Mouse (Mus musculus) neural tube, embryonic 11.5 days (tissue): Measurements from ENCODE around the gene Pld4. TPM values are rescaled to one million over a fixed set of nuclear protein-coding genes. Genes with fewer than 3 reads are reported as not detected.

Experiments
- ATAC-seq: fragments of 200-750 bp; cut with Nextera tagmentation; 2 replicates; pipeline ENCODE4 v1.8.0; 2017; ENCODE audit warnings: moderate number of reproducible peaks, mild to moderate bottlenecking, moderate TSS enrichment, moderate library complexity; ENCODE audit not compliant: insufficient read depth, low FRiP score, low TSS enrichment
- DNase-seq: peaks from one replicate; pipeline ENCODE4 v3.0.0-alpha.2; 2015; ENCODE audit warnings: low spot score
- H3K27ac ChIP-seq: fragments of 300-500 bp; sonication (generic); 2 replicates; pipeline ENCODE4 v1.5.1; 2014; ENCODE audit warnings: low read depth, mild to moderate bottlenecking, low read length
- H3K27me3 ChIP-seq: fragments of 300-500 bp; sonication (generic); 2 replicates; pipeline ENCODE4 v1.6.1; 2014; ENCODE audit warnings: mild to moderate bottlenecking, low read length, mixed read lengths; ENCODE audit not compliant: control insufficient read depth, insufficient read depth
- H3K36me3 ChIP-seq: fragments of 300-500 bp; sonication (generic); 2 replicates; pipeline ENCODE4 v1.6.1; 2014; ENCODE audit warnings: mild to moderate bottlenecking, low read length, moderate library complexity, mixed read lengths; ENCODE audit not compliant: control insufficient read depth, insufficient read depth
- H3K4me1 ChIP-seq: fragments of 300-500 bp; sonication (generic); 2 replicates; pipeline ENCODE4 v1.6.1; 2014; ENCODE audit warnings: low read length, mixed read lengths; ENCODE audit not compliant: control insufficient read depth, insufficient read depth
- H3K4me2 ChIP-seq: fragments of 300-500 bp; sonication (generic); 2 replicates; pipeline ENCODE4 v1.6.1; 2014; ENCODE audit warnings: low read depth, mild to moderate bottlenecking, moderate library complexity
- H3K4me3 ChIP-seq: fragments of 300-500 bp; sonication (generic); 2 replicates; pipeline ENCODE4 v1.5.1; 2014; ENCODE audit warnings: low read depth, low read length
- H3K9ac ChIP-seq: fragments of 300-500 bp; sonication (generic); 2 replicates; pipeline ENCODE4 v1.6.1; 2014; ENCODE audit warnings: mild to moderate bottlenecking, low read length
- H3K9me3 ChIP-seq: fragments of 300-500 bp; sonication (generic); 2 replicates; pipeline ENCODE4 v1.6.1; 2016; ENCODE audit warnings: low read length; ENCODE audit not compliant: control insufficient read depth
- WGBS: fragments of 180-500 bp; shearing (Covaris S2); extraction: QIAGEN DNeasy Blood & Tissue Kit; methylation state at CpG from one replicate; pipeline ENCODE4 v1.1.7; 2014; 5-methylcytosine and 5-hydroxymethylcytosine counted together
- polyA plus RNA-seq: library from polyadenylated mRNA; unstranded; fragments of >200 nt; fragmentation: Nextera tagmentation; extraction: Ambion mirVana; gene quantifications from 2 replicates; pipeline ENCODE4 v1.2.1, GENCODE M21; 2014

Gene Pld4
- polyA plus RNA-seq, 1 experiment from 2014 or later, result 3.8 TPM

- H3K4me3 ChIP-seq, result no peak overlapping the region
- ATAC-seq (no peak), DNase-seq (no peak)
- H3K9me3 ChIP-seq, result no peaks in the 10 kb centered on the region
- WGBS, result 75% methylated on average over 4 of the region's 4 CpGs
- no peak overlapping the region for H3K4me2 ChIP-seq
- H3K27me3 ChIP-seq, result no peaks in the 10 kb centered on the region
- no peak overlapping the region for H3K27ac ChIP-seq
- no peaks in the 10 kb centered on the region for H3K36me3 ChIP-seq
- no peaks in the 10 kb centered on the region for H3K4me1 ChIP-seq
- no peak overlapping the region for H3K9ac ChIP-seq
Observed at GRCm38 (mm10) chr12:112755900-112756299, 4.6 kb upstream of the Pld4 start.

GRCm38 (mm10) chr12:112757896-112758295, 2.6 kb upstream of the Pld4 start:
- H3K27ac ChIP-seq, result no peak overlapping the region
- WGBS, result 87% methylated on average over 5 of the region's 5 CpGs
- H3K9me3 ChIP-seq, result no peaks in the 10 kb centered on the region
- no peak overlapping the region for H3K9ac ChIP-seq
- H3K4me1 ChIP-seq, result no peaks in the 10 kb centered on the region
- ATAC-seq, result no peak
- no peaks in the 10 kb centered on the region for H3K27me3 ChIP-seq
- H3K4me3 ChIP-seq, result no peak overlapping the region
- no peaks in the 10 kb centered on the region for H3K36me3 ChIP-seq
- H3K4me2 ChIP-seq, result no peak overlapping the region
- DNase-seq, result no peak

DNA sequence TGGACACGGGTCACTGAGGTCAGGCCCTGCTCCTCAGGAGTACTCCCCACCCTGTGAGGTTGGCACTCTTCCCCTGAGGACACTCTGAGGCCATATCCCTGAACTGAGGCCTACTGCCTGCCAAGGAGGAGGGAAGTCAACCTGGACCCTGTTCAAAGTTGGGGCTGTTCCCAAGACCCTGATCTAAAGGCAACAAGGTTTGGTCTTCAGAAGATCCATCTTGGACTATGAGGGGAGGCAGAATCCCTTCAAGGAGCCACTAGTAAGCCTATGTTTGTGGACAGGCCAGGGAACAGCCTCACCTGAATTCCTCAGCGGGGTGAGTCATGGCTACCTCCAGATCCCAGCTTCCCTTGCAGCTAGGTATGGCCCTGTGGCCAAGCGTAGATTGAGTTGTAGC, 984 bp upstream of the Pld4 start:
- H3K4me1 ChIP-seq, result no peaks in the 10 kb centered on the region
- no peak overlapping the region for H3K9ac ChIP-seq
- ATAC-seq (no peak), DNase-seq (no peak)
- no peaks in the 10 kb centered on the region for H3K36me3 ChIP-seq
- H3K9me3 ChIP-seq, result no peaks in the 10 kb centered on the region
- H3K27ac ChIP-seq, result no peak overlapping the region
- no peak overlapping the region for H3K4me3 ChIP-seq
- WGBS, result 94% methylated on average over 3 of the region's 3 CpGs
- no peaks in the 10 kb centered on the region for H3K27me3 ChIP-seq
- no peak overlapping the region for H3K4me2 ChIP-seq

- H3K9me3 ChIP-seq, result no peaks in the 10 kb centered on the region
- no peak overlapping the region for H3K4me3 ChIP-seq
- no peak overlapping the region for H3K4me2 ChIP-seq
- no peaks in the 10 kb centered on the region for H3K27me3 ChIP-seq
- WGBS, result 89% methylated on average over 4 of the region's 4 CpGs
- H3K4me1 ChIP-seq, result no peaks in the 10 kb centered on the region
- H3K27ac ChIP-seq, result no peak overlapping the region
- H3K9ac ChIP-seq, result no peak overlapping the region
- ATAC-seq, result no peak
- no peak for DNase-seq
- no peaks in the 10 kb centered on the region for H3K36me3 ChIP-seq
Observed at GRCm38 (mm10) chr12:112761411-112761810, 956 bp downstream of the Pld4 start.

- no peak for ATAC-seq
Observed at GRCm38 (mm10) chr12:112762018-112762417, 1.6 kb downstream of the Pld4 start.

DNA sequence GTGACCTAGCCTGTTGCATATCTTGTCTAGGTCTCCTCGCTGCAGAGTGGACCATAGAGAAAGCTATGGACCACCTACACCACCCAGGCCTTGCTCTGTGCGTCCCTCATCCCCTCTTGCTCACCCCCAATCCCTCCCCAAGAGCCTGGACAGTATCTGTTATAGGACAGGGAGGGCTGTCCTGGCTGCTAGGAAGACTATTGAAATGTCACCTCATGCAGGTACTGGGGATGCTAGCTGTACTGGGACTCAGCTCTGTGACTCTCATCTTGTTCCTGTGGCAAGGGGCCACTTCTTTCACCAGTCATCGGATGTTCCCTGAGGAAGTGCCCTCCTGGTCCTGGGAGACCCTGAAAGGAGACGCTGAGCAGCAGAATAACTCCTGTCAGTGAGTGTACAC, 2.7 kb downstream of the Pld4 start:
- no peaks in the 10 kb centered on the region for H3K4me1 ChIP-seq
- no peak overlapping the region for H3K27ac ChIP-seq
- H3K27me3 ChIP-seq, result no peaks in the 10 kb centered on the region
- no peak overlapping the region for H3K4me2 ChIP-seq
- no peak for ATAC-seq
- no peak overlapping the region for H3K4me3 ChIP-seq
- DNase-seq, result no peak
- H3K36me3 ChIP-seq, result no peaks in the 10 kb centered on the region
- WGBS, result 86% methylated on average over 4 of the region's 4 CpGs
- H3K9ac ChIP-seq, result no peak overlapping the region
- H3K9me3 ChIP-seq, result no peaks in the 10 kb centered on the region

More at GRCm38 (mm10) chr12:112762018-112762417, 1.6 kb downstream of the Pld4 start:
- Histone ChIP-seq H3K27ac (no peak overlapping the region), H3K9me3 (no peaks in the 10 kb centered on the region), H3K27me3 (no peaks in the 10 kb centered on the region), H3K36me3 (no peaks in the 10 kb centered on the region), H3K4me2 (no peak overlapping the region), H3K9ac (no peak overlapping the region), H3K4me1 (no peaks in the 10 kb centered on the region), H3K4me3 (no peak overlapping the region)
- no peak for DNase-seq
- whole genome bisulfite sequencing, result 88% methylated on average over 3 of the region's 3 CpGs

DNA sequence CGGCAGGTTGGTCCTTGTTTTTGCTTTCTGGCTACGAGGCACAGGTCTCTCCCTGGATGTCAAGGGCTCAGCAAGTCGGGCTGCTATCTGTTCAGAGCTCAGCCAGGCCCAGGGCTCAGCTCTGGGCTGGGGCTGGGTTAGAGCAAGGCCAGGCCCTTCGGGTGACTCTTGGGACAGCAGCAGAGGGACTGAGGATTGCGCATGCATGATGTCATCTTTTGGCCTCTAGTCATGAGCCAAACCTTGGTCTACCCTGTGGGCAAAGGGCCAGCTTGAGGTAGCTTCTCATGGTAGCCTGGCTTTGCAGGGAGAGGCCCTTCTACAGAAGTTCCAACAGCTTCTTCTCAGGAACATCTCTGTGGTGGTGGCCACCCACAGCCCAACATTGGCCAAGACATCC, 3.7 kb downstream of the Pld4 start:
- 87% methylated on average over 5 of the region's 5 CpGs for WGBS
- no peak overlapping the region for H3K4me2 ChIP-seq
- no peaks in the 10 kb centered on the region for H3K4me1 ChIP-seq
- H3K36me3 ChIP-seq, result no peaks in the 10 kb centered on the region
- no peaks in the 10 kb centered on the region for H3K27me3 ChIP-seq
- no peak overlapping the region for H3K4me3 ChIP-seq
- H3K27ac ChIP-seq, result no peak overlapping the region
- DNase-seq, result no peak
- no peak overlapping the region for H3K9ac ChIP-seq
- ATAC-seq, result no peak
- no peaks in the 10 kb centered on the region for H3K9me3 ChIP-seq

GRCm38 (mm10) chr12:112764991-112765390, 4.5 kb downstream of the Pld4 start:
- DNase-seq (peak; percentile 6), ATAC-seq (no peak)
- no peak overlapping the region for H3K4me2 ChIP-seq
- no peaks in the 10 kb centered on the region for H3K9me3 ChIP-seq
- no peak overlapping the region for H3K4me3 ChIP-seq
- H3K27me3 ChIP-seq, result no peaks in the 10 kb centered on the region
- H3K36me3 ChIP-seq, result no peaks in the 10 kb centered on the region
- 90% methylated on average over 7 of the region's 7 CpGs for WGBS
- no peak overlapping the region for H3K27ac ChIP-seq
- no peaks in the 10 kb centered on the region for H3K4me1 ChIP-seq
- no peak overlapping the region for H3K9ac ChIP-seq

GRCm38 (mm10) chr12:112766586-112766985, 6.1 kb downstream of the Pld4 start:
- no peak overlapping the region for H3K4me3 ChIP-seq
- no peak overlapping the region for H3K9ac ChIP-seq
- ATAC-seq (no peak), DNase-seq (peak; percentile 4)
- H3K36me3 ChIP-seq, result no peaks in the 10 kb centered on the region
- H3K4me2 ChIP-seq, result no peak overlapping the region
- no peaks in the 10 kb centered on the region for H3K27me3 ChIP-seq
- WGBS, result 90% methylated on average over 7 of the region's 7 CpGs
- H3K4me1 ChIP-seq, result no peaks in the 10 kb centered on the region
- no peaks in the 10 kb centered on the region for H3K9me3 ChIP-seq
- H3K27ac ChIP-seq, result no peak overlapping the region
